ENCODE assay signal across 10 mouse cellular contexts in genomic region chr7:100514573-100514972, GRCm38 (mm10). TPM values are rescaled to one million over a fixed set of nuclear protein-coding genes. Genes with fewer than 3 reads are reported as not detected.
DNase-seq lines count a peak whose midpoint lies in the region; ATAC-seq lines count a peak whose summit lies in the region.
"Had no signal": no experiment of that assay in that cellular context is flagged by ENCODE, and none has a peak within 500 bp of the region (broad histone marks: within the 10 kb centered on the region; RNA-seq: fewer than 3 reads in every experiment).

TSS of gene Dnajb13 (minus strand) at chr7:100514960.

- H3K27ac ChIP-seq in heart, embryonic 12.5 days (ENCODE audit: poor library complexity, severe bottlenecking), result no peak within 1 kb of the TSS
- no peak within 1 kb of the TSS for H3K27ac ChIP-seq in embryonic facial prominence, embryonic 13.5 days
- H3K27ac ChIP-seq in midbrain, embryonic 10.5 days (replicated peaks), result no peak within 1 kb of the TSS
- H3K27ac ChIP-seq: stomach, embryonic 15.5 days had no signal

- no peaks in the 10 kb centered on the region for H3K36me3 ChIP-seq in heart, embryonic 12.5 days
- no peaks in the 10 kb centered on the region for H3K36me3 ChIP-seq in embryonic facial prominence, embryonic 13.5 days
- H3K36me3 ChIP-seq in midbrain, embryonic 10.5 days, result no peaks in the 10 kb centered on the region
- H3K36me3 ChIP-seq: stomach, embryonic 15.5 days had no signal

- H3K9me3 ChIP-seq in heart, embryonic 12.5 days (replicated peaks), result no peaks in the 10 kb centered on the region
- H3K9me3 ChIP-seq in embryonic facial prominence, embryonic 13.5 days, result no peaks in the 10 kb centered on the region
- no peaks in the 10 kb centered on the region for H3K9me3 ChIP-seq in midbrain, embryonic 10.5 days (replicated peaks)
- H3K9me3 ChIP-seq: stomach, embryonic 15.5 days had no signal

- no peak for DNase-seq in heart, adult 11 months
- DNase-seq in ES-CJ7 (ENCODE audit: low read depth, low spot score), result peak; percentile 55
- DNase-seq in midbrain, embryonic 10.5 days (ENCODE audit: low spot score), result peak; percentile 24
- no peak for DNase-seq in urinary bladder, postnatal 25 days (ENCODE audit: low spot score)
- DNase-seq in spleen, postnatal 4 days (ENCODE audit: low spot score in 2 of 2), result no peak
- DNase-seq: cerebellum, adult 11-12 months had no signal

- H3K9ac ChIP-seq in heart, embryonic 12.5 days, result no peak within 1 kb of the TSS
- no peak within 1 kb of the TSS for H3K9ac ChIP-seq in embryonic facial prominence, embryonic 13.5 days
- H3K9ac ChIP-seq: stomach, embryonic 15.5 days had no signal

- no peak for ATAC-seq in heart, embryonic 12.5 days (ENCODE audit: insufficient number of reproducible peaks, low FRiP score)
- no peak for ATAC-seq in embryonic facial prominence, embryonic 13.5 days (ENCODE audit: insufficient number of reproducible peaks, insufficient read depth, low FRiP score, low TSS enrichment, low read depth)
- no peak for ATAC-seq in granulocyte monocyte progenitor cell, adult 5-6 weeks (replicated peaks; ENCODE audit: poor library complexity, severe bottlenecking)

- peak within 1 kb of the TSS; percentile 7; the same call in 1 of the 2 replicates for H3K4me2 ChIP-seq in heart, embryonic 12.5 days
- H3K4me2 ChIP-seq in embryonic facial prominence, embryonic 13.5 days, result peak within 1 kb of the TSS; percentile 16; the same call in 1 of the 2 replicates
- H3K4me2 ChIP-seq: stomach, embryonic 15.5 days had no signal

- 55% methylated on average over 11 of the region's 11 CpGs for WGBS in heart, embryonic 12.5 days
- 50% methylated on average over 11 of the region's 11 CpGs for WGBS in embryonic facial prominence, embryonic 13.5 days
- 48% methylated on average over 11 of the region's 11 CpGs for WGBS in midbrain, embryonic 10.5 days

- H3K4me3 ChIP-seq in heart, embryonic 12.5 days, result no peak within 1 kb of the TSS
- no peak within 1 kb of the TSS; the same call in 1 of the 2 replicates for H3K4me3 ChIP-seq in embryonic facial prominence, embryonic 13.5 days
- peak within 1 kb of the TSS; percentile 16; the same call in 1 of the 2 replicates for H3K4me3 ChIP-seq in midbrain, embryonic 10.5 days
- H3K4me3 ChIP-seq: stomach, embryonic 15.5 days had no signal

- no peaks in the 10 kb centered on the region for H3K4me1 ChIP-seq in heart, embryonic 12.5 days (replicated peaks)
- H3K4me1 ChIP-seq in embryonic facial prominence, embryonic 13.5 days, result no peaks in the 10 kb centered on the region
- H3K4me1 ChIP-seq in midbrain, embryonic 10.5 days, result peaks cover 5% of the 10 kb centered on the region

- 0 out of 2 replicates have a peak, but pooled peaks cover 7% of the 10 kb centered on the region for H3K27me3 ChIP-seq in heart, embryonic 12.5 days (replicated peaks)
- peaks cover 6% of the 10 kb centered on the region; the same call in 1 of the 2 replicates for H3K27me3 ChIP-seq in embryonic facial prominence, embryonic 13.5 days
- H3K27me3 ChIP-seq in midbrain, embryonic 10.5 days (ENCODE audit: low read depth, poor library complexity, severe bottlenecking), result no peaks in the 10 kb centered on the region
- H3K27me3 ChIP-seq: stomach, embryonic 15.5 days had no signal

RNA-seq across cellular contexts. Expression of gene Dnajb13, which starts in this region (rescaled TPM):
- 0.10 and 0.28 TPM in 2 replicates for polyA plus RNA-seq in heart, embryonic 12.5 days (2016; fragmentation: Nextera tagmentation; extraction: Ambion mirVana)
- 0.18 and 0.26 TPM in 2 replicates for polyA plus RNA-seq in embryonic facial prominence, embryonic 13.5 days (2015; fragmentation: Nextera tagmentation; extraction: Ambion mirVana)
- polyA plus RNA-seq in midbrain, embryonic 10.5 days (2016; fragmentation: Nextera tagmentation; extraction: Ambion mirVana), result 0.42 and 0.81 TPM in 2 replicates
- total RNA-seq in granulocyte monocyte progenitor cell, adult 5-6 weeks (2014; fragmentation: Nextera tagmentation), result not detected in 2 replicates
- not detected in 2 replicates for total RNA-seq in granulocyte monocyte progenitor cell, adult 5-6 weeks (2017)

Comparison
In these comparisons a context has a peak if more than half of its experiments do, and no peak if none do; other contexts are left out.
1. Peak in DNase-seq and H3K4me3 ChIP-seq in midbrain, embryonic 10.5 days; RNA of the gene not detected or under 1 TPM.